Mouse (Mus musculus): ENCODE measurements around the gene Gm49416. TPM values are rescaled to one million over a fixed set of nuclear protein-coding genes. Genes with fewer than 3 reads are reported as not detected.

The Gm49416 gene
- polyA plus RNA-seq, 1 experiment: 0.61 TPM

- Histone ChIP-seq H3ac (ENCODE audit: control insufficient read depth, insufficient read length, low read depth) (peak within 1 kb of the TSS; percentile 97), H3K79me2 (ENCODE audit: control insufficient read depth, insufficient read depth) (peaks cover 55% of the 10 kb centered on the region), H3K79me3 (ENCODE audit: low read depth) (peaks cover 32% of the 10 kb centered on the region), H3K4me3 (ENCODE audit: insufficient read depth, poor library complexity, severe bottlenecking) (peak within 1 kb of the TSS; percentile 92), H3K27me3 (ENCODE audit: control insufficient read depth, insufficient read depth, insufficient read length) (no peaks in the 10 kb centered on the region), H3K36me3 (ENCODE audit: control insufficient read depth, insufficient read depth) (peaks cover 75% of the 10 kb centered on the region)
- TF ChIP-seq MAX (IDR thresholded peaks at IDR 0.05) (peak; percentile 72), CTCF (IDR thresholded peaks at IDR 0.05; ENCODE audit: control insufficient read depth, insufficient read depth, insufficient read length) (no peak)
Measured at GRCm38 (mm10) chr19:8941515-8942217, 52.9 kb downstream of the Gm49416 start, which contains the start of gene Mta2. TSS of gene Mta2 (plus strand) at chr19:8941875.

GRCm38 (mm10) chr19:8942276-8942964 lies 53.7 kb downstream of the Gm49416 start:
- peak overlapping the region; percentile 92 for H3K4me3 ChIP-seq (ENCODE audit: insufficient read depth, poor library complexity, severe bottlenecking)
- H3K79me2 ChIP-seq (ENCODE audit: control insufficient read depth, insufficient read depth): peaks cover 60% of the 10 kb centered on the region
- H3K36me3 ChIP-seq (ENCODE audit: control insufficient read depth, insufficient read depth): peaks cover 78% of the 10 kb centered on the region
- peaks cover 36% of the 10 kb centered on the region for H3K79me3 ChIP-seq (ENCODE audit: low read depth)
- peak overlapping the region; percentile 97 for H3ac ChIP-seq (ENCODE audit: control insufficient read depth, insufficient read length, low read depth)
- H3K27me3 ChIP-seq (ENCODE audit: control insufficient read depth, insufficient read depth, insufficient read length): no peaks in the 10 kb centered on the region
- TF ChIP-seq FOSL1 (IDR thresholded peaks at IDR 0.05; ENCODE audit: insufficient read depth, low read length, poor library complexity, severe bottlenecking): no peak
- TF ChIP-seq MYOD1 (IDR thresholded peaks at IDR 0.05; ENCODE audit: control insufficient read depth, insufficient read length, low read depth): no peak
- no peak for TF ChIP-seq USF1 (IDR thresholded peaks at IDR 0.05; ENCODE audit: low read depth)
- TF ChIP-seq MYOG (IDR thresholded peaks at IDR 0.05; ENCODE audit: control insufficient read depth, extremely low read depth, insufficient read length): no peak
- TF ChIP-seq CEBPB (IDR thresholded peaks at IDR 0.05; ENCODE audit: low read depth): no peak
- no peak for TF ChIP-seq CTCF (IDR thresholded peaks at IDR 0.05; ENCODE audit: control insufficient read depth, insufficient read depth, insufficient read length)
- TF ChIP-seq MAX (IDR thresholded peaks at IDR 0.05): no peak

GRCm38 (mm10) chr19:8943047-8943446 lies 54.3 kb downstream of the Gm49416 start:
- Histone ChIP-seq H3K36me3 (ENCODE audit: control insufficient read depth, insufficient read depth) (peaks cover 79% of the 10 kb centered on the region), H3K79me3 (ENCODE audit: low read depth) (peaks cover 38% of the 10 kb centered on the region)

GRCm38 (mm10) chr19:8944062-8944461 lies 55.3 kb downstream of the Gm49416 start:
- Histone ChIP-seq H3K4me3 (ENCODE audit: insufficient read depth, poor library complexity, severe bottlenecking) (no peak overlapping the region), H3K79me3 (ENCODE audit: low read depth) (peaks cover 38% of the 10 kb centered on the region), H3ac (ENCODE audit: control insufficient read depth, insufficient read length, low read depth) (no peak overlapping the region), H3K79me2 (ENCODE audit: control insufficient read depth, insufficient read depth) (peaks cover 66% of the 10 kb centered on the region), H3K27me3 (ENCODE audit: control insufficient read depth, insufficient read depth, insufficient read length) (no peaks in the 10 kb centered on the region), H3K36me3 (ENCODE audit: control insufficient read depth, insufficient read depth) (peaks cover 81% of the 10 kb centered on the region)
- TF ChIP-seq FOSL1 (IDR thresholded peaks at IDR 0.05; ENCODE audit: insufficient read depth, low read length, poor library complexity, severe bottlenecking) (no peak), CEBPB (IDR thresholded peaks at IDR 0.05; ENCODE audit: low read depth) (no peak), CTCF (IDR thresholded peaks at IDR 0.05; ENCODE audit: control insufficient read depth, insufficient read depth, insufficient read length) (no peak), MYOG (IDR thresholded peaks at IDR 0.05; ENCODE audit: control insufficient read depth, extremely low read depth, insufficient read length) (no peak), MAX (IDR thresholded peaks at IDR 0.05) (no peak), MYOD1 (IDR thresholded peaks at IDR 0.05; ENCODE audit: control insufficient read depth, insufficient read length, low read depth) (no peak), USF1 (IDR thresholded peaks at IDR 0.05; ENCODE audit: low read depth) (no peak)

More at GRCm38 (mm10) chr19:8943047-8943446, 54.3 kb downstream of the Gm49416 start:
- Histone ChIP-seq H3K27me3 (ENCODE audit: control insufficient read depth, insufficient read depth, insufficient read length) (no peaks in the 10 kb centered on the region), H3K4me3 (ENCODE audit: insufficient read depth, poor library complexity, severe bottlenecking) (peak overlapping the region; percentile 92), H3K79me2 (ENCODE audit: control insufficient read depth, insufficient read depth) (peaks cover 65% of the 10 kb centered on the region), H3ac (ENCODE audit: control insufficient read depth, insufficient read length, low read depth) (peak overlapping the region; percentile 33)
- TF ChIP-seq MYOG (IDR thresholded peaks at IDR 0.05; ENCODE audit: control insufficient read depth, extremely low read depth, insufficient read length) (no peak), CEBPB (IDR thresholded peaks at IDR 0.05; ENCODE audit: low read depth) (no peak), CTCF (IDR thresholded peaks at IDR 0.05; ENCODE audit: control insufficient read depth, insufficient read depth, insufficient read length) (no peak), MAX (IDR thresholded peaks at IDR 0.05) (no peak), FOSL1 (IDR thresholded peaks at IDR 0.05; ENCODE audit: insufficient read depth, low read length, poor library complexity, severe bottlenecking) (no peak), USF1 (IDR thresholded peaks at IDR 0.05; ENCODE audit: low read depth) (no peak), MYOD1 (IDR thresholded peaks at IDR 0.05; ENCODE audit: control insufficient read depth, insufficient read length, low read depth) (no peak)

GRCm38 (mm10) chr19:8944750-8945149 lies 56.0 kb downstream of the Gm49416 start:
- TF ChIP-seq MAX (IDR thresholded peaks at IDR 0.05): no peak
- TF ChIP-seq MYOD1 (IDR thresholded peaks at IDR 0.05; ENCODE audit: control insufficient read depth, insufficient read length, low read depth): no peak
- no peak for TF ChIP-seq MYOG (IDR thresholded peaks at IDR 0.05; ENCODE audit: control insufficient read depth, extremely low read depth, insufficient read length)
- no peak for TF ChIP-seq CEBPB (IDR thresholded peaks at IDR 0.05; ENCODE audit: low read depth)
- no peak for TF ChIP-seq CTCF (IDR thresholded peaks at IDR 0.05; ENCODE audit: control insufficient read depth, insufficient read depth, insufficient read length)
- TF ChIP-seq FOSL1 (IDR thresholded peaks at IDR 0.05; ENCODE audit: insufficient read depth, low read length, poor library complexity, severe bottlenecking): no peak
- no peak for TF ChIP-seq USF1 (IDR thresholded peaks at IDR 0.05; ENCODE audit: low read depth)

More at GRCm38 (mm10) chr19:8944750-8945149, 56.0 kb downstream of the Gm49416 start:
- Histone ChIP-seq H3ac (ENCODE audit: control insufficient read depth, insufficient read length, low read depth) (no peak overlapping the region), H3K36me3 (ENCODE audit: control insufficient read depth, insufficient read depth) (peaks cover 77% of the 10 kb centered on the region), H3K79me3 (ENCODE audit: low read depth) (peaks cover 38% of the 10 kb centered on the region), H3K27me3 (ENCODE audit: control insufficient read depth, insufficient read depth, insufficient read length) (no peaks in the 10 kb centered on the region), H3K79me2 (ENCODE audit: control insufficient read depth, insufficient read depth) (peaks cover 66% of the 10 kb centered on the region), H3K4me3 (ENCODE audit: insufficient read depth, poor library complexity, severe bottlenecking) (no peak overlapping the region)

Small RNA genes within 50 kb of the gene (microRNA-seq; reads per million reads assigned to microRNA genes)
- not detected for gene Mir5136 (ENCODE audit: borderline microRNAs expressed)

Other genes starting within 250 kb of the Gm49416 start
- not detected for gene Chrm1, start 225.1 kb upstream of the Gm49416 start, polyA plus RNA-seq (2012; fragmentation: generic; extraction: Trizol)
- 207 TPM for gene Slc3a2, start 165.6 kb upstream of the Gm49416 start, polyA plus RNA-seq (2012; fragmentation: generic; extraction: Trizol)
- gene Wdr74, start 153.1 kb upstream of the Gm49416 start, polyA plus RNA-seq (2012; fragmentation: generic; extraction: Trizol): 116 TPM
- gene 1700092M07Rik, start 148.2 kb upstream of the Gm49416 start, polyA plus RNA-seq (2012; fragmentation: generic; extraction: Trizol): 1.7 TPM
- 32.9 TPM for gene Stx5a, start 147.5 kb upstream of the Gm49416 start, polyA plus RNA-seq (2012; fragmentation: generic; extraction: Trizol)
- 78.5 TPM for gene Nxf1, start 131.9 kb upstream of the Gm49416 start, polyA plus RNA-seq (2012; fragmentation: generic; extraction: Trizol)
- 58.2 TPM for gene Tmem223, start 117.9 kb upstream of the Gm49416 start, polyA plus RNA-seq (2012; fragmentation: generic; extraction: Trizol)
- gene Tmem179b, start 114.5 kb upstream of the Gm49416 start, polyA plus RNA-seq (2012; fragmentation: generic; extraction: Trizol): 28.7 TPM
- 28.5 TPM for gene Taf6l, start 102.5 kb upstream of the Gm49416 start, polyA plus RNA-seq (2012; fragmentation: generic; extraction: Trizol)
- gene Polr2g, start 90.3 kb upstream of the Gm49416 start, polyA plus RNA-seq (2012; fragmentation: generic; extraction: Trizol): 178 TPM
- 3.6 TPM for gene Zbtb3, start 86.4 kb upstream of the Gm49416 start, polyA plus RNA-seq (2012; fragmentation: generic; extraction: Trizol)
- gene Ttc9c, start 69.6 kb upstream of the Gm49416 start, polyA plus RNA-seq (2012; fragmentation: generic; extraction: Trizol): 17.7 TPM
- gene Hnrnpul2, start 68.9 kb upstream of the Gm49416 start, polyA plus RNA-seq (2012; fragmentation: generic; extraction: Trizol): 45.5 TPM
- 0.54 TPM for gene AC129217.1, start 59.2 kb upstream of the Gm49416 start, polyA plus RNA-seq (2012; fragmentation: generic; extraction: Trizol)
- 5.4 TPM for gene Bscl2, start 51.5 kb upstream of the Gm49416 start, polyA plus RNA-seq (2012; fragmentation: generic; extraction: Trizol)
- gene Gng3, start 49.7 kb upstream of the Gm49416 start, polyA plus RNA-seq (2012; fragmentation: generic; extraction: Trizol): 0.20 TPM
- 0.25 TPM for gene Lrrn4cl, start 38.2 kb upstream of the Gm49416 start, polyA plus RNA-seq (2012; fragmentation: generic; extraction: Trizol)
- 169 TPM for gene Ubxn1, start 17.4 kb upstream of the Gm49416 start, polyA plus RNA-seq (2012; fragmentation: generic; extraction: Trizol)
- gene Uqcc3, start 8.0 kb upstream of the Gm49416 start, polyA plus RNA-seq (2012; fragmentation: generic; extraction: Trizol): 34.4 TPM
- gene Lbhd1, start 5.2 kb upstream of the Gm49416 start, polyA plus RNA-seq (2012; fragmentation: generic; extraction: Trizol): 8.6 TPM
- gene Gm49403, start 5.0 kb upstream of the Gm49416 start, polyA plus RNA-seq (2012; fragmentation: generic; extraction: Trizol): not detected
- gene 1810009A15Rik, start 73 bp upstream of the Gm49416 start, polyA plus RNA-seq (2012; fragmentation: generic; extraction: Trizol): 175 TPM
- gene Ints5, start 4.1 kb downstream of the Gm49416 start, polyA plus RNA-seq (2012; fragmentation: generic; extraction: Trizol): 48.0 TPM
- 117 TPM for gene Ganab, start 9.1 kb downstream of the Gm49416 start, polyA plus RNA-seq (2012; fragmentation: generic; extraction: Trizol)
- 60.1 TPM for gene B3gat3, start 31.4 kb downstream of the Gm49416 start, polyA plus RNA-seq (2012; fragmentation: generic; extraction: Trizol)
- gene Rom1, start 40.4 kb downstream of the Gm49416 start, polyA plus RNA-seq (2012; fragmentation: generic; extraction: Trizol): 10.4 TPM
- 28.7 TPM for gene Eml3, start 40.6 kb downstream of the Gm49416 start, polyA plus RNA-seq (2012; fragmentation: generic; extraction: Trizol)
- 109 TPM for gene Mta2, start 52.9 kb downstream of the Gm49416 start, polyA plus RNA-seq (2012; fragmentation: generic; extraction: Trizol)
- 24.2 TPM for gene Tut1, start 64.9 kb downstream of the Gm49416 start, polyA plus RNA-seq (2012; fragmentation: generic; extraction: Trizol)
- 1,028 TPM for gene Eef1g, start 78.1 kb downstream of the Gm49416 start, polyA plus RNA-seq (2012; fragmentation: generic; extraction: Trizol)
- gene Ahnak, start 100.4 kb downstream of the Gm49416 start, polyA plus RNA-seq (2012; fragmentation: generic; extraction: Trizol): 86.8 TPM
- not detected for gene Scgb1a1, start 199.0 kb downstream of the Gm49416 start, polyA plus RNA-seq (2012; fragmentation: generic; extraction: Trizol)
- gene Asrgl1, start 246.7 kb downstream of the Gm49416 start, polyA plus RNA-seq (2012; fragmentation: generic; extraction: Trizol): 4.1 TPM

Data from C2C12 (cell line).